Mouse (Mus musculus) brain, embryonic 14.5 days (tissue): ENCODE data around the gene Litaf. TPM values are rescaled to one million over a fixed set of nuclear protein-coding genes. Genes with fewer than 3 reads are reported as not detected.
A peak's percentile ranks its signal among the peaks of the same experiment; 100 is the strongest.

Experiments
- DNase-seq: peaks from one replicate; pipeline ENCODE4 v3.0.0-alpha.2; 2011; ENCODE audit warnings: low read depth
- CTCF ChIP-seq: fragments of 200-500 bp; IDR thresholded peaks from 2 replicates; pipeline ENCODE4 v1.5.1; 2012; ENCODE audit warnings: inconsistent platforms, mild to moderate bottlenecking, moderate library complexity, borderline replicate concordance; ENCODE audit not compliant: insufficient read depth, insufficient read length; ENCODE audit errors: extremely low read depth
- POLR2A ChIP-seq: fragments of 200-500 bp; IDR thresholded peaks from 2 replicates; pipeline ENCODE4 v1.6.1; 2012; ENCODE audit warnings: mild to moderate bottlenecking, inconsistent platforms, borderline replicate concordance; ENCODE audit not compliant: poor library complexity, insufficient read depth, insufficient read length, severe bottlenecking; ENCODE audit errors: extremely low read depth
- polyA plus RNA-seq: library from polyadenylated mRNA; depleted of rRNA; stranded (reverse); fragments of >200 nt; gene quantifications from 2 replicates; pipeline ENCODE4 v1.2.3, GENCODE M21; 2012

Litaf gene
- polyA plus RNA-seq, 1 experiment, result 39.0 TPM

GRCm38 (mm10) chr16:10956938-10957685 lies 108.8 kb downstream of the Litaf start:
- peak; percentile 92 for DNase-seq
- no peak for TF ChIP-seq POLR2A
- no peak for TF ChIP-seq CTCF

- TF ChIP-seq CTCF (no peak), POLR2A (no peak)
These were observed 110.9 kb downstream of the Litaf start for GRCm38 (mm10) chr16:10955078-10955477.

GRCm38 (mm10) chr16:10952881-10953280 lies 113.1 kb downstream of the Litaf start:
- no peak for DNase-seq
- no peak for TF ChIP-seq POLR2A
- no peak for TF ChIP-seq CTCF

More at GRCm38 (mm10) chr16:10955078-10955477, 110.9 kb downstream of the Litaf start:
- no peak for DNase-seq

DNA sequence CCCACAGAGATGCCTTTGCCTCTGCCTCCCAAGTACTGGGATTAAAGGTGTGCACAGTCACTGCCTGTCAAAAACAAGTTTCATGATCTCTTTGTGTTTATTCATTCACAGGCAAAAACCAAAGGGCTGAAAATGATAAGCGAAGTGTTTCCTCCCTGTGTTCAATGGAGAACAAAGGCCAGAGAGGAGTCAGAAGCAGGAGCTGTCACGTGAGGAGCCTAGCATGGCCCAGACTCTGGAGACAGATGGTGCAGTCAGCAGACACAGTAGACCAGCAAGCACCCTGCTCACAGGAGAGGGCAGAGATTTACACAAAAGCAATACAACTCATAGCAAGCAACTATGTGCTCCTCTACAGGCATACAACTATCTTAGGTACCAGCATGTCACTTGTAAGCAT lies 113.9 kb downstream of the Litaf start:
- DNase-seq, result peak; percentile 22
- TF ChIP-seq CTCF, result no peak
- no peak for TF ChIP-seq POLR2A

DNA sequence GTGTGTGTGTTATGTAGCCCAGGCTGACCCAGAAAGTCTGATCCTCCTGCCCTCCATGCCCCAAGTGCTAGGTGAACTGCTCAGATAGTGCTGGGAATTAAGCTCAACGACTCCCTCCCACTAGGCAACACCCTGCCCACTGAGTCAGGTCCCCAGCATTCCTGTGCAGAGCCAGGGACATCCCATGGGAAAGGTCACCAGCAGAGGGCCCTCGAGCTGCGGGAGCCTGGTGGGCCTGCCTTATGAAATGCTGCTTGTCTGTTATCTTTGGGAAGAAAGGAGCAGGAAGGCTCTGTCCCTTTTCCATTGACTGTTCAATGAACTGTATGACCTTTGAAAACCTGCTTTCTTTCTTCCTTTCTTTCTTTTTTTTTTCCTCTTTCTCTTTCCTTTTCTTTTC lies 114.4 kb downstream of the Litaf start:
- DNase-seq, result peak; percentile 40
- TF ChIP-seq POLR2A (no peak), CTCF (peak; percentile 49; the same call in 1 of the 2 replicates)

DNA sequence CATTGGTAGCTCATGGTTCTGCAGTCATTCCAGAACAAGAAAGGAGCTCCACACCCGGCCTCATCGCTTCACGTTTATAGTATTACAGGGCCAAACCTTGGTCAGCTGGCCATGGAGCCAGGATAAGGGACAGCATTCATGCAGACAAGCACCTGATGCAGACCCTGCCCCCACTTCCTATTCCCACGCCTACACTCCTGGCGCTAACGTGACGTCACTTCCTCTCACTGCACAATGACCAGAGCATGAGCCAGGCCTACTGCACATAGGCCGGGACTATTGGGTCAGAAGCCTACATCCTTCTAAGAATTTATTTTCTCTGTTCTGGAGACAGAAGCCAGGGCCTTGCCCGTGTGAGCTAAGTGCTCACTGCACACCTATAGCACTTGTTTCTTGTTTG lies 115.4 kb downstream of the Litaf start:
- no peak for TF ChIP-seq CTCF
- no peak for TF ChIP-seq POLR2A

DNA sequence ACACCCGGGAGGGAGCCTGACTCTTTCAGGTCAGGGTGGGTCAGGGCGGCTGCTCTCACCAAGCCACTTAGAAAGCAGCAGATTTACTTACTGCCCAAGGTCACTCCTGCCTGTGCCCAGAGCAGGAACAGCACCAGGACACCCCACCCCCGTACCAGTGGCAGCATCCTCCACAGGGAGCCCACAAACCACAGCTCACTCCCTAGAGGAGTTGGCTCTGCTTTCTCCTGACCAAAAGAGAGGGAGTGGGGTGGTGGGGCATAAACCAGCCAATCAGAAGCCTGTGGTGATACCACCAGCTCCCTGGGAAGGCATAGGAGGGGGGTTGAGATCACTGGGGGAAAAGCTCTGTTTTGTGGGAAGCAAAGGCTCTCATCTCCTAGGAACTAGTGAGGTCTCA lies 118.2 kb downstream of the Litaf start:
- DNase-seq, result no peak
- no peak for TF ChIP-seq CTCF
- no peak for TF ChIP-seq POLR2A

More for the DNA sequence above, 115.4 kb downstream of the Litaf start:
- no peak for DNase-seq

DNA sequence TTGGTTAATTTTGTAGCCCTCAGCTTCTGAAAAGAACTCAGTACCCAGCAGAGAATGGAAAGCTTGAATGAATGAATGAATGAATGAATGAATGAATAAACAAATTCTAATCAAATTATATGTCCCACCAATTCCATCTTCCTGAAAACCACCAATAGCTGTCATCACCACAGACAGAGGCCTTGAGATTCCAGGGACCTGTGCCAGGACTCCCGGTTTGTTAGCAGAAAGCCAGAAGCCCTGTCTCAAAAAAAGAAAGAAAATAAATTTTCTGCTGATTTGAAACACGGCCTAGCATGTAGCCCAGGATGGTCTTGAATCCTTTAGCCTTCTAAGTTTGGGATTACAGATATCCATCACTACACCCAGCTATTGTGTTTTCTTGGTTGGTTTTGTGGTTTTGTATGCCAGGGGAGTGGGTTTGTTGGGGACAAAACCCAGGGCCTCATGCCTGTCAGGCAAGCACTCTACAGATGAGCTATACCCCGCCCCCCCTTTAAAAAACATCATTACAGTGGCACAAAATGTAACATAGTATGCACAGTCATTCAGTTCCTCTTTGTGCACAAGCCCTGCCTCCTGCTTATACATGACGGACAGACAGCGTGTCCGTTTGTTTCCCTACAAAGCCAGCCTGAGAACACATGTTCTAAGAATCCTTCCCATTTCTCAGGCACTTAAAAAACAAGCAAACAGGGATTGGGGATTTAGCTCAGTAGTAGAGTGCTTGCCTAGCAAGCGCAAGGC lies 120.4 kb downstream of the Litaf start:
- peak; percentile 52 for DNase-seq
- no peak for TF ChIP-seq CTCF
- no peak for TF ChIP-seq POLR2A

- no peak for TF ChIP-seq CTCF
- no peak for TF ChIP-seq POLR2A
- DNase-seq, result no peak
These were observed 121.4 kb downstream of the Litaf start for GRCm38 (mm10) chr16:10944545-10944944.

DNA sequence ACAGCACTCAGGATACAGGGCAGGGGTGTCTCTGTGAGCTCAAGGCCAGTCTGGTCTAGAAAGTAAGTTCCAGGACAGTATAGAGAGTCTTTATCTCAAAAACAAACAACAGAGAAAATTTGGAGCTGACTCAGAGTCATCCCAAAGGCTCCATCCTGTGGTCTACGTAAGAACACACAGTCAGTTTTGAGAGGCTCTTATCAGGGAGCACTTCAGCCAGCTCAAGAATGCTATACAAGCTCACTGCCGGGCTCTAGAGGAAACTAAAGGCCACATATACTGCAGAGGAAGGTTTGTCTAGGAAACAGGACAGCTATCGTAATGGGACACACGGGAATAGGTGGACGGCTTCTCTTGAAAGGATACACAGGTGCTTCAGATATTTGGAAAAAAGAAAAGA lies 122.7 kb downstream of the Litaf start:
- DNase-seq, result no peak
- TF ChIP-seq CTCF, result no peak
- TF ChIP-seq POLR2A, result no peak

DNA sequence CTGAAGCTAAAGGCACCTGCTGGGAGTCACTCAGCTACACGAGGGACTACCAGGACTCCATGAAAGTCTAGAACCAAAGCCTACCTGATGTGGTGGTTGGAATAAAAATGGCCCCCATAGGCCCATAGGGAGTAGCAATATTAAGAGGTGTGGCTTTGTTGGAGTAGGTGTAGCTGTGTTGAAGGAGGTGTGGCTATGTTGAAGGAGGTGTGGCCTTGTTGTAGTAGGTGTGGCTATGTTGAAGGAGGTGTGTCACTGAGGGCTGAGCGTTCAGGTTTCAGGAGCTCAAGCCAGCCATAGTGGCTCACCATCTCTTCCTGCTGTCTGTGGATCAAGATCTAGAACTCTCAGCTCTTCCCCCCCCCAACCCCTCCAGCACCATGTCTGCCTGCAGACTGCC lies 125.3 kb downstream of the Litaf start:
- no peak for DNase-seq
- TF ChIP-seq POLR2A, result no peak
- no peak for TF ChIP-seq CTCF

DNA sequence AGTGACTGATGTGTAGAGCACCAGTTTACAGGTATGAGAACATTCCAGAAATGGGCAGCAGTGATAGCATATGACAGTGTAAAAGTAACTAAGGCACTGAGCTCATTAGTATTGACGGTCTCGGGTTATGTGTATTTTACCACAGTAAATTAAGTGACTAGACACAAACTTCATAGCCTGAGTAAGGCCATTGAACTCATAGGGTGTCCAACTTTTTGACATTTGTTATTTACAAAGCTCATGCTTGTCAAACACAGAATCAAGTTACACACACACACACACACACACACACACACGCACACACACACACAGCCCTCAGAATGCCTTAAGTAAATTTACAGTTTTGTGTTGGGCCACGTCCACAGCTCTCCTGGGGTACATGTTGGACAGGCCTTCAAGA lies 126.0 kb downstream of the Litaf start:
- no peak for DNase-seq
- TF ChIP-seq POLR2A (no peak), CTCF (no peak)

- TF ChIP-seq POLR2A (no peak), CTCF (no peak)
- no peak for DNase-seq
These were observed 128.5 kb downstream of the Litaf start for GRCm38 (mm10) chr16:10937497-10937896.
